Mouse (Mus musculus): ENCODE results near the gene Trim40. TPM values are rescaled to one million over a fixed set of nuclear protein-coding genes. Genes with fewer than 3 reads are reported as not detected.

Trim40 gene
- total RNA-seq, 1 experiment, result 0.18 TPM

DNA sequence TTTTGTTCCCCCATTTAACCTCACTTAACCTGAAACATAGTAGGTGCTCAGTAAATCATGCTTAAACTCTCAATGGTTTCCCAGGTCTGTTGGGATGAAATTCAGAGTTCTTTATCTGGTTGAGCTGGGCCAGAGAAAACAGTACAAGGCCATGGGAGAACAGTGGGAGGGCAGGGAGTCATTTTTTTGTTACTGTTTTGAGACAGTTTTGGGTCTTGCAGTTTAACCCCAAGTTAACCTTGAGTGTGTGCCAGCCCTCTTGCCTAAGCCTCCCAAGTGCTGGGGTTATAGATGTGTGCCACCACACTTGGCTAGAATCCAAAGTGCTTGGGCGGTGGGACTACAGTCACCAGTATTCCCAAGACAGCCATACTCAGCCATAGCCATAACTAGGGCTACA is 45.2 kb downstream of the Trim40 start:
- H3K4me3 ChIP-seq (ENCODE audit: insufficient read depth in 1 of 2, low read depth in 1 of 2, low read length in 2 of 2, poor library complexity in 1 of 2, severe bottlenecking in 1 of 2), result no peak overlapping the region
- in situ Hi-C loops (cut with MboI; ENCODE audit: low sequenced_read_pairs in 2 of 2, unreplicated experiment in 2 of 2), result no loop called here
- peaks cover 2% of the 10 kb centered on the region; the same call in 1 of the 2 replicates for H3K36me3 ChIP-seq (ENCODE audit: control insufficient read depth, insufficient read depth, low read length, poor library complexity, severe bottlenecking)
- TF ChIP-seq MAFK (IDR thresholded peaks at IDR 0.05; ENCODE audit: insufficient read depth, low read depth, low read length) (no peak), HCFC1 (IDR thresholded peaks at IDR 0.05; ENCODE audit: borderline replicate concordance, insufficient read depth, low read length) (no peak), ZC3H11A (IDR thresholded peaks at IDR 0.05; ENCODE audit: borderline replicate concordance, low read depth, low read length) (no peak), ZNF384 (IDR thresholded peaks at IDR 0.05; ENCODE audit: low read depth, low read length) (no peak), CHD2 (IDR thresholded peaks at IDR 0.05; ENCODE audit: low read depth, low read length) (no peak)
- H3K27ac ChIP-seq (ENCODE audit: insufficient read depth, low read depth, low read length, poor library complexity, severe bottlenecking), result peak overlapping the region; percentile 68; the same call in 1 of the 2 replicates
- H3K9me3 ChIP-seq (ENCODE audit: control insufficient read depth, insufficient read depth, low read depth, low read length), result no peaks in the 10 kb centered on the region
- H3K4me1 ChIP-seq (ENCODE audit: control insufficient read depth in 2 of 2, insufficient read depth in 2 of 2, low read length in 2 of 2, poor library complexity in 1 of 2), result peaks cover 7 to 32% of the 10 kb centered on the region in 2 experiments; a peak in 3 of 4 replicates
- no peak for DNase-seq (ENCODE audit: low read depth, low spot score)
- H3K9ac ChIP-seq (ENCODE audit: insufficient read depth, low read depth, low read length, poor library complexity, severe bottlenecking), result no peak overlapping the region

DNA sequence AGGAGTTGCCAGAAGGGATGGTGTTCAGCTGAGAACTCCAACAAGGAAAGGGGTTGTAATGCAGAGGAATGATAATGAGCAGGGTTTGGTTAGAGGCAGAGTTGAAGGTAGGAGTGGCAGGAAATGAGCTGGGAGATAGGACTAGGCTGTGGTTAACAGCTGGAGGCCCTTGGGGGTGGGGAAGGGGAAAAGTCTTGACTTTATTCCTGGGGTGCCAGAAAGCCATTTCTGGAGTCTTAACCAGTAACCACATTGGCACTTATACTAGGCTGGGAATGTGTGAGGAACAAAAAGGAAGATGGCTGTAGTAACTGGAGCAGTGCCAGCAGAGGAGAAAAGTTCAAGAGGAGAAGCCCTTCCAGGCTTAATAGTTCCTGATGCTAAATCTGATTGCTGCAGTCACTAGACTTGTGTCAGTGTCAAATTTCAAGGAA is 45.6 kb downstream of the Trim40 start:
- peak overlapping the region; percentile 61; the same call in 1 of the 2 replicates for H3K27ac ChIP-seq (ENCODE audit: insufficient read depth, low read depth, low read length, poor library complexity, severe bottlenecking)
- in situ Hi-C loops (cut with MboI; ENCODE audit: low sequenced_read_pairs in 2 of 2, unreplicated experiment in 2 of 2), result no loop called here

DNA sequence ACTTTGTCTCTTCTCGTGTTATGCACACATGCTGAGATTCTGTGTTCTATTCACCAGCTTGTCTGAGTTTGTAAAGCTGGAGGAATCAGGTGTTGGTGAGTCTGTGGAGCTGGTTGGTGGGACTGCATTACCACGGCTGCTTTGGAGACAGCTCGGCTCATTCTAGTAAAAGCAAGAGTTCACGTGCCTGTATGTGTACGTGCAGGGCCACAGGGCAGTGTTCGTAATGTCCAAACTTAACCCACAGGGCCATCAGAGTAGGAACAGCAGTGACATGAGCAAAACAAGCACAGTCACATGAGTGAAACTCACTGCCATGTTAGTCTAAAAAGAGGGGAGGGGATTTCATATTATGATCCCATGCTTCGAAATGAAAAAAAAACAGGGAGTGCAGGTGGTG is 46.2 kb downstream of the Trim40 start:
- Histone ChIP-seq H3K9ac (ENCODE audit: insufficient read depth, low read depth, low read length, poor library complexity, severe bottlenecking) (no peak overlapping the region), H3K4me1 (ENCODE audit: control insufficient read depth in 2 of 2, insufficient read depth in 2 of 2, low read length in 2 of 2, poor library complexity in 1 of 2) (peaks cover 7 to 36% of the 10 kb centered on the region in 2 experiments; a peak in 3 of 4 replicates), H3K4me3 (ENCODE audit: insufficient read depth in 1 of 2, low read depth in 1 of 2, low read length in 2 of 2, poor library complexity in 1 of 2, severe bottlenecking in 1 of 2) (no peak overlapping the region; a peak in 1 of 4 replicates), H3K27ac (ENCODE audit: insufficient read depth, low read depth, low read length, poor library complexity, severe bottlenecking) (peak overlapping the region; percentile 35; the same call in 1 of the 2 replicates), H3K36me3 (ENCODE audit: control insufficient read depth, insufficient read depth, low read length, poor library complexity, severe bottlenecking) (peaks cover 2% of the 10 kb centered on the region; the same call in 1 of the 2 replicates), H3K9me3 (ENCODE audit: control insufficient read depth, insufficient read depth, low read depth, low read length) (no peaks in the 10 kb centered on the region)
- DNase-seq (ENCODE audit: low read depth, low spot score), result no peak
- TF ChIP-seq CHD2 (IDR thresholded peaks at IDR 0.05; ENCODE audit: low read depth, low read length), result no peak
- TF ChIP-seq MAFK (IDR thresholded peaks at IDR 0.05; ENCODE audit: insufficient read depth, low read depth, low read length), result no peak
- no peak for TF ChIP-seq ZC3H11A (IDR thresholded peaks at IDR 0.05; ENCODE audit: borderline replicate concordance, low read depth, low read length)
- TF ChIP-seq HCFC1 (IDR thresholded peaks at IDR 0.05; ENCODE audit: borderline replicate concordance, insufficient read depth, low read length), result no peak
- no peak for TF ChIP-seq ZNF384 (IDR thresholded peaks at IDR 0.05; ENCODE audit: low read depth, low read length)
- in situ Hi-C loops (cut with MboI; ENCODE audit: low sequenced_read_pairs in 2 of 2, unreplicated experiment in 2 of 2), result no loop called here

More for the DNA sequence above, 45.6 kb downstream of the Trim40 start:
- no peak overlapping the region for H3K9ac ChIP-seq (ENCODE audit: insufficient read depth, low read depth, low read length, poor library complexity, severe bottlenecking)
- DNase-seq (ENCODE audit: low read depth, low spot score), result no peak
- peaks cover 7 to 32% of the 10 kb centered on the region in 2 experiments; a peak in 3 of 4 replicates for H3K4me1 ChIP-seq (ENCODE audit: control insufficient read depth in 2 of 2, insufficient read depth in 2 of 2, low read length in 2 of 2, poor library complexity in 1 of 2)
- no peaks in the 10 kb centered on the region for H3K9me3 ChIP-seq (ENCODE audit: control insufficient read depth, insufficient read depth, low read depth, low read length)
- no peak overlapping the region for H3K4me3 ChIP-seq (ENCODE audit: insufficient read depth in 1 of 2, low read depth in 1 of 2, low read length in 2 of 2, poor library complexity in 1 of 2, severe bottlenecking in 1 of 2)
- TF ChIP-seq MAFK (IDR thresholded peaks at IDR 0.05; ENCODE audit: insufficient read depth, low read depth, low read length), result no peak
- 0 out of 2 replicates have a peak, but pooled peaks have one; percentile 30 for TF ChIP-seq CHD2 (IDR thresholded peaks at IDR 0.05; ENCODE audit: low read depth, low read length)
- peaks cover 2% of the 10 kb centered on the region; the same call in 1 of the 2 replicates for H3K36me3 ChIP-seq (ENCODE audit: control insufficient read depth, insufficient read depth, low read length, poor library complexity, severe bottlenecking)

DNA sequence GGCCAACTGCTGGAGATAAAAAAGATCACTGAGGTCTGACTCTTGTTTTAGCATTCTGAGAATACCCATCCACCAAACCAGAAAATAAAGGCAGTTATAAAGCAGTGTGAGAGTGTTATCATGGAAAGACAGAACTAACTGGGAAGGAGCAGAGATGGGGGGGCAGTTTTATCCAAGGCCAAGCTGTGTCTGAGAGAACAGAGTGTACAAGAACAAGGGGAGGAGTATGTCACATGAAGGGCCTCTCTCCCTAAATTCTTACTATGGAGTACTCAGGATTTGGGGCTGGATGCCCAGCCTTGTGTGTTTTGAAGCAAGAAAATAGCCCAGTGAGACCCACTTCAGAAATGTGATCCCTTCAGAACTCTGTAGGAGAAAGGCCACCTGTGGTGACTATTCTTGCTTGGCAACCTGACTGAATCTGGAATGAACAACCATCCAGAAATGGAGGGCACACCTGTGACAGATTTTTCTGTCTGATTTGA is 48.9 kb downstream of the Trim40 start:
- no peak overlapping the region for H3K27ac ChIP-seq (ENCODE audit: insufficient read depth, low read depth, low read length, poor library complexity, severe bottlenecking)

More for the DNA sequence above, 48.9 kb downstream of the Trim40 start:
- TF ChIP-seq CHD2 (IDR thresholded peaks at IDR 0.05; ENCODE audit: low read depth, low read length) (no peak), MAFK (IDR thresholded peaks at IDR 0.05; ENCODE audit: insufficient read depth, low read depth, low read length) (no peak), HCFC1 (IDR thresholded peaks at IDR 0.05; ENCODE audit: borderline replicate concordance, insufficient read depth, low read length) (no peak), ZNF384 (IDR thresholded peaks at IDR 0.05; ENCODE audit: low read depth, low read length) (no peak)
- in situ Hi-C loops (cut with MboI; ENCODE audit: low sequenced_read_pairs in 2 of 2, unreplicated experiment in 2 of 2), result no loop called here
- Histone ChIP-seq H3K4me3 (ENCODE audit: insufficient read depth in 1 of 2, low read depth in 1 of 2, low read length in 2 of 2, poor library complexity in 1 of 2, severe bottlenecking in 1 of 2) (no peak overlapping the region), H3K4me1 (ENCODE audit: control insufficient read depth in 2 of 2, insufficient read depth in 2 of 2, low read length in 2 of 2, poor library complexity in 1 of 2) (peaks cover 14 to 38% of the 10 kb centered on the region in 2 experiments), H3K36me3 (ENCODE audit: control insufficient read depth, insufficient read depth, low read length, poor library complexity, severe bottlenecking) (no peaks in the 10 kb centered on the region; the same call in 1 of the 2 replicates), H3K9me3 (ENCODE audit: control insufficient read depth, insufficient read depth, low read depth, low read length) (no peaks in the 10 kb centered on the region), H3K9ac (ENCODE audit: insufficient read depth, low read depth, low read length, poor library complexity, severe bottlenecking) (no peak overlapping the region; the same call in 1 of the 2 replicates)
- DNase-seq (ENCODE audit: low read depth, low spot score), result no peak

Measured in ES-E14 (cell line).